Mouse (Mus musculus): Measurements from ENCODE around the gene Wdr95. TPM values are rescaled to one million over a fixed set of nuclear protein-coding genes. Genes with fewer than 3 reads are reported as not detected.

The Wdr95 gene
- not detected in 2 replicates for polyA plus RNA-seq (2015; fragmentation: Nextera tagmentation; extraction: Ambion mirVana)

DNA sequence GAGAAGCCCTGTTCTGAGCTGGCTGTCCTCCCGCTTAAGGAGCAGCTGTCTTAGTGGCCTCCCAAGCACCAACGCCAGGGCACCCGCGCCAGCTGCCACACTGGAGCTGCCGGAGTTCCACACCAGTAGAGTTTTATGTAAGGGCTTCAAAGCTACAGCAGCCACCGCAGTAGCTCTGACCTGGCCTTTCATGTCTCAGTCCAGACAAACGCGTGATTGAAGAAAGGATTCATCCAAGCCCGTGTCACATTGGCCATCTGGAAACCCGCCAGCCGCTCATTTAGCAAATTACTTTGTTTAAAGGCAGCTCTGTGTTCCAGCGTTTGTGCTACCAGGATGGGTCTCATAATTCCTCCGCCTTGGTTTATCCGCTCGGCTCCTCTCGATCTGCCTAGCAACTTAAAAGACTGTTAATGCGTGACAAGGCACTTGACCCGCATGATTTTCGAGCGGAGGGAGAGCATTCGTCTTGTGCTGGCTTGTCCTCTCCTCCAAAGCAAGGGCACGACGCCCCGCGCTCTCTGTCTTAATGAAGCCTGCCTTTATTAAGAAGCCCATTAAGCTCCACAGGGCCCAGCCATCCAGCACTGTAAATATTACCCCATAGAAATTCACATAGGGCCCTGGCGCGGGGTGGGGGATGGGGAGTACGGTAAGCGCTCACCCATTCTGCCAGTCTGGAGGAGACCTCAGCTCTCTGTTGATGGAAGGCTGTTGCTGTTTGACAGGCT lies at the start of gene Wdr95:
Gene Wdr95 (plus strand): TSS at position 681 of the 731 bp plus-strand sequence.
- Histone ChIP-seq H3K36me3 (no peaks in the 10 kb centered on the region), H3K4me3 (replicated peaks) (no peak within 1 kb of the TSS), H3K27ac (no peak within 1 kb of the TSS), H3K27me3 (replicated peaks) (no peaks in the 10 kb centered on the region), H3K4me1 (replicated peaks) (peaks cover 7% of the 10 kb centered on the region), H3K9me3 (no peaks in the 10 kb centered on the region), H3K4me2 (replicated peaks) (peak within 1 kb of the TSS; percentile 24; the same call in 1 of the 2 replicates), H3K9ac (no peak within 1 kb of the TSS)
- 29% methylated on average over 29 of the region's 29 CpGs for WGBS
- 0 out of 2 replicates have a peak, but pooled peaks have one; percentile 26 for ATAC-seq

GRCm38 (mm10) chr5:149481920-149482319 lies 46.6 kb upstream of the Wdr95 start:
- no peak overlapping the region for H3K4me3 ChIP-seq (replicated peaks)
- 92% methylated on average over 7 of the region's 7 CpGs for WGBS
- no peak for ATAC-seq
- no peaks in the 10 kb centered on the region for H3K36me3 ChIP-seq
- H3K27ac ChIP-seq: no peak overlapping the region
- H3K9me3 ChIP-seq: no peaks in the 10 kb centered on the region
- no peaks in the 10 kb centered on the region for H3K4me1 ChIP-seq (replicated peaks)
- H3K4me2 ChIP-seq (replicated peaks): no peak overlapping the region
- no peaks in the 10 kb centered on the region for H3K27me3 ChIP-seq (replicated peaks)
- no peak overlapping the region for H3K9ac ChIP-seq

GRCm38 (mm10) chr5:149483321-149484052 lies 45.0 kb upstream of the Wdr95 start:
- WGBS: 64% methylated on average over 12 of the region's 12 CpGs
- no peaks in the 10 kb centered on the region for H3K9me3 ChIP-seq
- no peaks in the 10 kb centered on the region for H3K36me3 ChIP-seq
- H3K27me3 ChIP-seq (replicated peaks): no peaks in the 10 kb centered on the region
- no peak overlapping the region for H3K27ac ChIP-seq
- H3K4me1 ChIP-seq (replicated peaks): no peaks in the 10 kb centered on the region
- H3K4me3 ChIP-seq (replicated peaks): no peak overlapping the region
- no peak for ATAC-seq
- no peak overlapping the region for H3K4me2 ChIP-seq (replicated peaks)
- H3K9ac ChIP-seq: no peak overlapping the region

- peak; percentile 39; the same call in 1 of the 2 replicates for ATAC-seq
- WGBS: 68% methylated on average over 12 of the region's 12 CpGs
- H3K9me3 ChIP-seq: no peaks in the 10 kb centered on the region
Measured at GRCm38 (mm10) chr5:149484270-149484669, 44.2 kb upstream of the Wdr95 start.

GRCm38 (mm10) chr5:149485447-149485846 lies 43.0 kb upstream of the Wdr95 start:
- H3K9ac ChIP-seq: no peak overlapping the region
- WGBS: 89% methylated on average over 6 of the region's 6 CpGs
- H3K4me3 ChIP-seq (replicated peaks): no peak overlapping the region
- no peak overlapping the region for H3K27ac ChIP-seq
- H3K9me3 ChIP-seq: no peaks in the 10 kb centered on the region
- H3K36me3 ChIP-seq: no peaks in the 10 kb centered on the region
- no peaks in the 10 kb centered on the region for H3K27me3 ChIP-seq (replicated peaks)
- no peak for ATAC-seq
- peaks cover 3% of the 10 kb centered on the region; the same call in 1 of the 2 replicates for H3K4me1 ChIP-seq (replicated peaks)
- no peak overlapping the region for H3K4me2 ChIP-seq (replicated peaks)

More at GRCm38 (mm10) chr5:149484270-149484669, 44.2 kb upstream of the Wdr95 start:
- Histone ChIP-seq H3K4me2 (replicated peaks) (no peak overlapping the region), H3K27ac (no peak overlapping the region), H3K4me1 (replicated peaks) (peaks cover 2% of the 10 kb centered on the region; the same call in 1 of the 2 replicates), H3K27me3 (replicated peaks) (no peaks in the 10 kb centered on the region), H3K4me3 (replicated peaks) (no peak overlapping the region), H3K9ac (no peak overlapping the region), H3K36me3 (no peaks in the 10 kb centered on the region)

- Histone ChIP-seq H3K36me3 (no peaks in the 10 kb centered on the region), H3K27me3 (replicated peaks) (no peaks in the 10 kb centered on the region), H3K4me3 (replicated peaks) (no peak overlapping the region), H3K27ac (no peak overlapping the region), H3K4me2 (replicated peaks) (no peak overlapping the region), H3K9ac (no peak overlapping the region), H3K9me3 (no peaks in the 10 kb centered on the region), H3K4me1 (replicated peaks) (peaks cover 3% of the 10 kb centered on the region; the same call in 1 of the 2 replicates)
- 41% methylated on average over 11 of the region's 11 CpGs for WGBS
- peak; percentile 47; the same call in 1 of the 2 replicates for ATAC-seq
Measured at GRCm38 (mm10) chr5:149488360-149489021, 40.0 kb upstream of the Wdr95 start.

GRCm38 (mm10) chr5:149489136-149489535 lies 39.3 kb upstream of the Wdr95 start:
- H3K9ac ChIP-seq: no peak overlapping the region
- no peak for ATAC-seq
- no peak overlapping the region; the same call in 1 of the 2 replicates for H3K27ac ChIP-seq
- H3K9me3 ChIP-seq: no peaks in the 10 kb centered on the region
- WGBS: 60% methylated on average over 11 of the region's 11 CpGs
- peaks cover 3% of the 10 kb centered on the region; the same call in 1 of the 2 replicates for H3K4me1 ChIP-seq (replicated peaks)
- no peaks in the 10 kb centered on the region for H3K27me3 ChIP-seq (replicated peaks)
- H3K36me3 ChIP-seq: no peaks in the 10 kb centered on the region
- H3K4me2 ChIP-seq (replicated peaks): no peak overlapping the region
- H3K4me3 ChIP-seq (replicated peaks): no peak overlapping the region

DNA sequence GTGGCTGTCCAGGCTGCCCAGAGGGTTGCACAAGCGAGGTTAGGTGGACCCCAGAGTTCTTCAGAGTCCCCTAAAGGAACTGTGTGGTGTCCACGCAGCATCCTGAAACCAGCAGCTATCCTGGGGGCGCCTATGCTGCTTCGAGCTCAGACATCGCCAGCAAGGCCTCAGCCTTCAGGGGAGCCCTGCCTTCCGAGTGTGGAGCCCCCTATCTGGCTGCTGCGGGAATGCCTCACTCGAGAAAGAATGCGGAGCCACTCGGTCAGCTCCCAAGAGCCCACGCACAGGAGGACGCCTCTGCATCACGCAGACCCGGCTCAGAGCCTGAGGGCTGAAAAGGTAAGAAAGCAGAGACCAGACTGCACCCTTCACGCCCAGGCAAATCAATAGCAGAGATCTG lies 38.2 kb upstream of the Wdr95 start:
- Histone ChIP-seq H3K27ac (no peak overlapping the region), H3K9me3 (no peaks in the 10 kb centered on the region), H3K4me1 (replicated peaks) (peaks cover 3% of the 10 kb centered on the region; the same call in 1 of the 2 replicates), H3K9ac (no peak overlapping the region), H3K36me3 (no peaks in the 10 kb centered on the region), H3K27me3 (replicated peaks) (no peaks in the 10 kb centered on the region), H3K4me3 (replicated peaks) (no peak overlapping the region), H3K4me2 (replicated peaks) (no peak overlapping the region)
- WGBS: 75% methylated on average over 15 of the region's 15 CpGs
- ATAC-seq: no peak

GRCm38 (mm10) chr5:149495655-149496054 lies 32.8 kb upstream of the Wdr95 start:
- Histone ChIP-seq H3K9ac (no peak overlapping the region), H3K27me3 (replicated peaks) (no peaks in the 10 kb centered on the region), H3K27ac (no peak overlapping the region), H3K4me2 (replicated peaks) (no peak overlapping the region), H3K36me3 (no peaks in the 10 kb centered on the region), H3K4me1 (replicated peaks) (no peaks in the 10 kb centered on the region), H3K4me3 (replicated peaks) (no peak overlapping the region), H3K9me3 (no peaks in the 10 kb centered on the region)
- no peak for ATAC-seq
- WGBS: 49% methylated on average over 6 of the region's 6 CpGs

DNA sequence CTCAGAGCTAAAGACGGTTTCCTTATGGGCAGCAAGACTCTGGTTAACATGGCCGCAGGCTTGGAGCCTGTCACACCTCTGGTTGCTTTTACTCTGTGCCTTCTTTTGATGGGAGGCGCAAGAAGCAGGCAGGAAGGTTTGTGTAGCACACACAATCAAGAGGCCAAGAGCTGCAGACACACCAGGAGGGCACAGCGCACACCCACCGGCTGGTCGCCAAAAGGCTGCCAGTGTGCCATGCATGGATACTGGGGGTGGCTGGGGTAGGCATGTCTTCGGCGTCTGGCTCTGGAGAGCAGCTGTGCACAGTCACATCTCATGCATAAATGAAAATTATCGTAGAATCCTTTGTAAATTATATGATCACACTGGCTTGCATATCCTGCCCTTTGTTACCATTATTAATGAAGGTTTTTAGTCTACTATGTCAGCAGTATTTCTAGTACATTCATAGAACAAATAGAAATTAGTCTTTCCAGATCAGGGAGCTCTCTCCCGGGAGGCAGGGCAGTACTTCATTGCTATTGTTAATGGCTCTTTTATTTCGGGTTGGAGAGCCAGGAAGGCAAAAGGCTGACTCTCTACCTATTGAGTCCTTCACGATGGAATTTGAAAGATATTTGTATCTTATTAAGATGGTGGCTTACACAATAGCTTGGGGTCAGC lies 31.9 kb upstream of the Wdr95 start:
- 68% methylated on average over 12 of the region's 12 CpGs for whole genome bisulfite sequencing
- H3K4me3 ChIP-seq (replicated peaks): no peak overlapping the region
- no peak overlapping the region for H3K27ac ChIP-seq
- no peak for ATAC-seq
- no peaks in the 10 kb centered on the region for H3K9me3 ChIP-seq
- H3K36me3 ChIP-seq: no peaks in the 10 kb centered on the region
- H3K4me1 ChIP-seq (replicated peaks): no peaks in the 10 kb centered on the region
- H3K27me3 ChIP-seq (replicated peaks): no peaks in the 10 kb centered on the region
- H3K4me2 ChIP-seq (replicated peaks): no peak overlapping the region
- H3K9ac ChIP-seq: no peak overlapping the region

DNA sequence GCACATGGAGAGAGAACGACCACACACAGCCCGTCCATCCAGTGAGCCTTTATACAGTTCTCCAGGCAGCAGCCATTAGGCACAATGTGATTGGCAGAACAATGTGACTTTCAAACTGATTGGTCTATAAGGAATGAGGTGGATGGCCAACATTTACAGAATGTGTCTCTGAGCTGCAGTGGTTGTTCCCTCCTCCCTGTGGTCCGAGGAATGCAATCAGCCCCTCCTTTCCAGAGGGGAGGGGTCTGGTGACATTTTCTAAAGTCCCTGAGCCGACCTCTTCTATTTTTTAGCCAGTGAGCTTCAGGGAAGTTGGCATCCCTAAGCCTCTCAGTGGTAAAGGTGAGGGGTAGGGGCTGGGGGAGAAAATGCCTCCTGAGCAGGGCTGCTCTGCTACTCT lies 28.5 kb upstream of the Wdr95 start:
- no peak for ATAC-seq
- H3K9me3 ChIP-seq: no peaks in the 10 kb centered on the region
- H3K36me3 ChIP-seq: no peaks in the 10 kb centered on the region
- H3K9ac ChIP-seq: no peak overlapping the region
- H3K4me3 ChIP-seq (replicated peaks): no peak overlapping the region
- H3K4me1 ChIP-seq (replicated peaks): no peaks in the 10 kb centered on the region
- H3K27me3 ChIP-seq (replicated peaks): no peaks in the 10 kb centered on the region
- no peak overlapping the region for H3K4me2 ChIP-seq (replicated peaks)
- no peak overlapping the region for H3K27ac ChIP-seq
- WGBS: 33% methylated on average over 4 of the region's 4 CpGs

All from intestine, embryonic 15.5 days (tissue).